Mouse (Mus musculus) myocyte (in vitro differentiated cells): ENCODE results near the gene Tpcn2. TPM values are rescaled to one million over a fixed set of nuclear protein-coding genes. Genes with fewer than 3 reads are reported as not detected.
A peak's percentile ranks its signal among the peaks of the same experiment; 100 is the strongest.

Source experiments
- H3K27me3 ChIP-seq: one replicate; pipeline ENCODE4 v1.6.1; 2011; ENCODE audit not compliant: control insufficient read depth, insufficient read depth, insufficient read length
- H3K36me3 ChIP-seq: one replicate; pipeline ENCODE4 v1.6.1; 2011; ENCODE audit not compliant: control insufficient read depth, insufficient read depth
- H3K4me2 ChIP-seq: one replicate; pipeline ENCODE4 v1.6.1; 2011; ENCODE audit warnings: low read depth, control low read depth
- H3K4me3 ChIP-seq: one replicate; pipeline ENCODE4 v1.5.1; 2011; ENCODE audit warnings: mild to moderate bottlenecking, control low read depth, moderate library complexity
- H3K79me2 ChIP-seq: one replicate; pipeline ENCODE4 v1.6.1; 2011; ENCODE audit not compliant: control insufficient read depth, insufficient read depth
- H3ac ChIP-seq: one replicate; pipeline ENCODE4 v1.6.1; 2011; ENCODE audit not compliant: control insufficient read depth, insufficient read length
- CEBPB ChIP-seq: IDR thresholded peaks from 2 replicates; pipeline ENCODE4 v1.6.1; 2011; ENCODE audit warnings: mild to moderate bottlenecking, moderate library complexity; ENCODE audit not compliant: poor library complexity, insufficient read depth, severe bottlenecking
- E2F4 ChIP-seq: IDR thresholded peaks from one replicate; pipeline ENCODE4 v1.6.1; 2011; ENCODE audit warnings: mild to moderate bottlenecking, control low read depth, moderate library complexity; ENCODE audit not compliant: insufficient read depth
- MAX ChIP-seq: IDR thresholded peaks from one replicate; pipeline ENCODE4 v1.6.1; 2011; ENCODE audit warnings: low read depth, mild to moderate bottlenecking, control low read depth
- MYOD1 ChIP-seq, 3 experiments: IDR thresholded peaks; one replicate each; pipeline ENCODE4 v1.6.1; 2011; ENCODE audit warnings: control low read depth in 2 of 3, low read depth in 2 of 3, mild to moderate bottlenecking in 2 of 3, moderate library complexity in 1 of 3; ENCODE audit not compliant: insufficient read length in 2 of 3, control insufficient read depth in 1 of 3
- MYOG ChIP-seq, 3 experiments: IDR thresholded peaks; one replicate each; pipeline ENCODE4 v1.6.1; 2011; ENCODE audit warnings: control low read depth in 2 of 3, low read depth in 2 of 3, mild to moderate bottlenecking in 2 of 3; ENCODE audit not compliant: insufficient read length in 2 of 3, control insufficient read depth in 1 of 3, insufficient read depth in 1 of 3
- POLR2A ChIP-seq: IDR thresholded peaks from one replicate; pipeline ENCODE4 v1.6.1; 2011; ENCODE audit warnings: low read depth, mild to moderate bottlenecking, control low read depth, moderate library complexity; ENCODE audit not compliant: insufficient read length
- POLR2AphosphoS2 ChIP-seq: IDR thresholded peaks from one replicate; pipeline ENCODE4 v1.6.1; 2011; ENCODE audit warnings: low read depth, control low read depth; ENCODE audit not compliant: insufficient read length
- REST ChIP-seq: IDR thresholded peaks from one replicate; pipeline ENCODE4 v1.6.1; 2011; ENCODE audit warnings: mild to moderate bottlenecking, control low read depth, moderate library complexity; ENCODE audit not compliant: insufficient read depth, insufficient read length
- SRF ChIP-seq: IDR thresholded peaks from one replicate; pipeline ENCODE4 v1.6.1; 2011; ENCODE audit warnings: low read depth; ENCODE audit not compliant: control insufficient read depth, insufficient read length
- TCF12 ChIP-seq: IDR thresholded peaks from one replicate; pipeline ENCODE4 v1.6.1; 2011; ENCODE audit warnings: mild to moderate bottlenecking, control low read depth; ENCODE audit not compliant: poor library complexity, insufficient read depth, severe bottlenecking
- TCF3 ChIP-seq: IDR thresholded peaks from one replicate; pipeline ENCODE4 v1.6.1; 2011; ENCODE audit warnings: low read depth, control low read depth; ENCODE audit not compliant: insufficient read length
- USF1 ChIP-seq: IDR thresholded peaks from one replicate; pipeline ENCODE4 v1.6.1; 2011; ENCODE audit warnings: low read depth, mild to moderate bottlenecking, control low read depth, moderate library complexity
- polyA plus RNA-seq: library from polyadenylated mRNA; unstranded; fragments of >200 nt; fragmentation: generic; extraction: Trizol; gene quantifications from one replicate; pipeline ENCODE4 v1.2.1, GENCODE M21; 2012; ENCODE audit warnings: missing spikeins

The Tpcn2 gene
- polyA plus RNA-seq, 1 experiment = 4.4 TPM

GRCm38 (mm10) chr7:145325697-145326096, 41.9 kb upstream of the Tpcn2 start:
- no peak overlapping the region for H3K4me3 ChIP-seq
- no peaks in the 10 kb centered on the region for H3K79me2 ChIP-seq
- H3ac ChIP-seq = no peak overlapping the region
- H3K36me3 ChIP-seq = no peaks in the 10 kb centered on the region
- no peak overlapping the region for H3K4me2 ChIP-seq
- H3K27me3 ChIP-seq = peaks cover 12% of the 10 kb centered on the region
- no peak for TF ChIP-seq TCF12
- TF ChIP-seq MAX = no peak
- no peak for TF ChIP-seq SRF
- no peak for TF ChIP-seq POLR2A
- TF ChIP-seq CEBPB = no peak
- TF ChIP-seq POLR2AphosphoS2 = no peak
- no peak for TF ChIP-seq MYOG (IDR thresholded peaks at IDR 0.05; ENCODE audit: control insufficient read depth in 1 of 3, insufficient read depth in 1 of 3, insufficient read length in 2 of 3, low read depth in 2 of 3)
- TF ChIP-seq TCF3 = no peak
- TF ChIP-seq E2F4 = no peak
- TF ChIP-seq USF1 = no peak
- no peak for TF ChIP-seq REST
- TF ChIP-seq MYOD1 (IDR thresholded peaks at IDR 0.05; ENCODE audit: control insufficient read depth in 1 of 3, insufficient read length in 2 of 3, low read depth in 2 of 3) = no peak

GRCm38 (mm10) chr7:145323607-145324006, 39.8 kb upstream of the Tpcn2 start:
- H3K79me2 ChIP-seq = no peaks in the 10 kb centered on the region
- H3K36me3 ChIP-seq = no peaks in the 10 kb centered on the region
- H3K4me2 ChIP-seq = no peak overlapping the region
- H3ac ChIP-seq = no peak overlapping the region
- H3K4me3 ChIP-seq = no peak overlapping the region
- TF ChIP-seq SRF (no peak), E2F4 (no peak), POLR2AphosphoS2 (no peak), POLR2A (no peak), USF1 (no peak), REST (no peak), TCF3 (no peak), MYOD1 (IDR thresholded peaks at IDR 0.05; ENCODE audit: control insufficient read depth in 1 of 3, insufficient read length in 2 of 3, low read depth in 2 of 3) (no peak), CEBPB (no peak), MYOG (IDR thresholded peaks at IDR 0.05; ENCODE audit: control insufficient read depth in 1 of 3, insufficient read depth in 1 of 3, insufficient read length in 2 of 3, low read depth in 2 of 3) (no peak), MAX (no peak), TCF12 (no peak)
- H3K27me3 ChIP-seq = peaks cover 12% of the 10 kb centered on the region

- peaks cover 12% of the 10 kb centered on the region for H3K27me3 ChIP-seq
- no peak overlapping the region for H3K4me3 ChIP-seq
- no peak for TF ChIP-seq MAX
- no peak for TF ChIP-seq E2F4
- no peak for TF ChIP-seq USF1
- no peak for TF ChIP-seq MYOG (IDR thresholded peaks at IDR 0.05; ENCODE audit: control insufficient read depth in 1 of 3, insufficient read depth in 1 of 3, insufficient read length in 2 of 3, low read depth in 2 of 3)
- TF ChIP-seq TCF12 = no peak
- no peak for TF ChIP-seq REST
- no peak for TF ChIP-seq TCF3
- H3ac ChIP-seq = no peak overlapping the region
- H3K79me2 ChIP-seq = no peaks in the 10 kb centered on the region
- peak overlapping the region; percentile 5 for H3K4me2 ChIP-seq
- no peaks in the 10 kb centered on the region for H3K36me3 ChIP-seq
Observed at GRCm38 (mm10) chr7:145319481-145319880, 35.7 kb upstream of the Tpcn2 start.

- Histone ChIP-seq H3K4me2 (peak overlapping the region; percentile 2), H3K36me3 (no peaks in the 10 kb centered on the region), H3ac (no peak overlapping the region), H3K4me3 (no peak overlapping the region), H3K27me3 (no peaks in the 10 kb centered on the region), H3K79me2 (no peaks in the 10 kb centered on the region)
- peak; percentile 65 for TF ChIP-seq TCF3
- TF ChIP-seq MYOD1 (IDR thresholded peaks at IDR 0.05; ENCODE audit: control insufficient read depth in 1 of 3, insufficient read length in 2 of 3, low read depth in 2 of 3) = peak; percentile 65 to 94 (median 93)
- no peak for TF ChIP-seq E2F4
- TF ChIP-seq MYOG (IDR thresholded peaks at IDR 0.05; ENCODE audit: control insufficient read depth in 1 of 3, insufficient read depth in 1 of 3, insufficient read length in 2 of 3, low read depth in 2 of 3) = peak; percentile 82 to 97 (median 93)
- no peak for TF ChIP-seq CEBPB
- TF ChIP-seq POLR2AphosphoS2 = no peak
- TF ChIP-seq SRF = no peak
- peak; percentile 79 for TF ChIP-seq TCF12
- TF ChIP-seq MAX = peak; percentile 34
- no peak for TF ChIP-seq POLR2A
- no peak for TF ChIP-seq REST
- no peak for TF ChIP-seq USF1
Observed at GRCm38 (mm10) chr7:145317522-145317921, 33.7 kb upstream of the Tpcn2 start.

- Histone ChIP-seq H3K79me2 (no peaks in the 10 kb centered on the region), H3K4me3 (no peak within 1 kb of the TSS), H3ac (no peak within 1 kb of the TSS), H3K4me2 (no peak within 1 kb of the TSS), H3K36me3 (no peaks in the 10 kb centered on the region), H3K27me3 (no peaks in the 10 kb centered on the region)
- TF ChIP-seq E2F4 (no peak), POLR2A (no peak), CEBPB (no peak)
Observed at GRCm38 (mm10) chr7:145314785-145315411, 31.1 kb upstream of the Tpcn2 start, which contains the start of gene Mrgprd. TSS of gene Mrgprd (plus strand) at chr7:145314835.
